Mouse (Mus musculus) heart, postnatal 14 days (tissue): ENCODE measurements around the gene Olfr463. TPM values are rescaled to one million over a fixed set of nuclear protein-coding genes. Genes with fewer than 3 reads are reported as not detected.

Source experiments
- DNase-seq, 2 experiments: peaks; one replicate each; pipeline ENCODE4 v3.0.0; 2021 to 2022
- intact Hi-C: fragments of 180-260 bp; cut with DNase I; formaldehyde crosslinking; loops from one replicate; pipeline ENCODE4 v1.15.1; 2025
- total RNA-seq, 2 experiments: library from RNA; stranded (reverse); gene quantifications; 2 replicates each; pipeline ENCODE4 v1.2.3; 2021

Olfr463 gene
- total RNA-seq, 2 experiments from 2014 or later: not detected

GRCm38 (mm10) chr11:87852690-87853596, 44.2 kb downstream of the Olfr463 start, which contains the start of gene Mks1:
Mks1 (plus strand) TSS chr11:87853215.
- intact Hi-C loops: no loop called here
- DNase-seq: peak; percentile 86 to 92

- intact Hi-C loops: no loop called here
- no peak for DNase-seq
Measured at GRCm38 (mm10) chr11:87847884-87848283, 49.3 kb downstream of the Olfr463 start.

- intact Hi-C loops: no loop called here
- no peak for DNase-seq
Measured at GRCm38 (mm10) chr11:87846968-87847600, 50.1 kb downstream of the Olfr463 start.

Other genes with a start within 250 kb of the Olfr463 start
- under 1 TPM; 0.39 to 0.67 TPM for gene Rnf43, start 234.7 kb downstream of the Olfr463 start, total RNA-seq
- 10 to 100 TPM; 47.8 to 51.1 TPM for gene Supt4a, start 159.8 kb downstream of the Olfr463 start, total RNA-seq
- under 1 TPM; 0.17 to 0.19 TPM for gene Tspoap1, start 136.8 kb downstream of the Olfr463 start, total RNA-seq
- gene Mpo, start 103.8 kb downstream of the Olfr463 start, total RNA-seq: under 1 TPM in 1 of 2 experiments, not detected in 1; 0.61 TPM
- under 1 TPM in 1 of 2 experiments, not detected in 1; 0.22 TPM for gene Lpo, start 69.1 kb downstream of the Olfr463 start, total RNA-seq
- 1 to 10 TPM; 2.1 to 2.9 TPM for gene Mks1, start 44.2 kb downstream of the Olfr463 start, total RNA-seq
- not detected for gene Epx, start 21.9 kb downstream of the Olfr463 start, total RNA-seq
- not detected for gene Olfr462, start 5.1 kb downstream of the Olfr463 start, total RNA-seq
- gene Olfr464, start 23.6 kb upstream of the Olfr463 start, total RNA-seq: not detected
- gene Dynll2, start 90.1 kb upstream of the Olfr463 start, total RNA-seq: 100 to 1,000 TPM; 301 to 315 TPM
- gene Srsf1, start 150.0 kb upstream of the Olfr463 start, total RNA-seq: 100 to 1,000 TPM; 118 to 131 TPM
- gene Vezf1, start 170.9 kb upstream of the Olfr463 start, total RNA-seq: 10 to 100 TPM; 41.5 to 41.9 TPM
- gene Cuedc1, start 200.7 kb upstream of the Olfr463 start, total RNA-seq: 10 to 100 TPM; 47.9 to 55.6 TPM